In genomic region chr15:102402210-102402609, GRCm38 (mm10) we compare ENCODE assay signal across 30 mouse cellular contexts. TPM values are rescaled to one million over a fixed set of nuclear protein-coding genes. Genes with fewer than 3 reads are reported as not detected.
A peak's percentile ranks its signal among the peaks of the same experiment; 100 is the strongest.
DNase-seq lines count a peak whose midpoint lies in the region; ATAC-seq and TF ChIP-seq lines count a peak whose summit lies in the region.
"Had no signal": no experiment of that assay in that cellular context is flagged by ENCODE, and none has a peak within 500 bp of the region (broad histone marks: within the 10 kb centered on the region; RNA-seq: fewer than 3 reads in every experiment).

No protein-coding gene starts in this region.

- no peaks in the 10 kb centered on the region for H3K27me3 ChIP-seq in liver, embryonic 15.5 days
- no peaks in the 10 kb centered on the region for H3K27me3 ChIP-seq in liver, embryonic 11.5 days (replicated peaks; ENCODE audit: control insufficient read depth, insufficient read depth, low read length)
- H3K27me3 ChIP-seq in forebrain, embryonic 16.5 days (replicated peaks; ENCODE audit: control insufficient read depth, insufficient read depth, low read length), result no peaks in the 10 kb centered on the region
- H3K27me3 ChIP-seq: forebrain, embryonic 13.5 days; heart, embryonic 13.5 days; hindbrain, embryonic 12.5 days; hindbrain, embryonic 15.5 days; intestine, embryonic 15.5 days had no signal

- peaks cover under 1% of the 10 kb centered on the region; the same call in 1 of the 2 replicates for H3K36me3 ChIP-seq in liver, embryonic 15.5 days (replicated peaks)
- no peaks in the 10 kb centered on the region for H3K36me3 ChIP-seq in liver, embryonic 11.5 days (ENCODE audit: control insufficient read depth, insufficient read depth, low read length)
- no peaks in the 10 kb centered on the region for H3K36me3 ChIP-seq in ES-E14 (ENCODE audit: control insufficient read depth, insufficient read depth, low read length, poor library complexity, severe bottlenecking)
- H3K36me3 ChIP-seq in forebrain, embryonic 16.5 days (ENCODE audit: control insufficient read depth, insufficient read depth), result no peaks in the 10 kb centered on the region
- H3K36me3 ChIP-seq: forebrain, embryonic 10.5 days; heart, embryonic 10.5 days; heart, embryonic 13.5 days; hindbrain, embryonic 12.5 days; hindbrain, embryonic 15.5 days; intestine, embryonic 15.5 days had no signal

- no peak for DNase-seq in gastrocnemius, adult 2 months
- DNase-seq in gastrocnemius, adult 18-20 months (ENCODE audit: low spot score), result no peak
- no peak for DNase-seq in liver, embryonic 11.5 days (ENCODE audit: low spot score)
- no peak for DNase-seq in ES-E14 (ENCODE audit: low read depth, low spot score)
- DNase-seq in cerebellum, adult 11-12 months, result no peak
- DNase-seq: adrenal gland, adult 8-10 months; adrenal gland, postnatal 25 days; B cell, adult 2 months; cerebellum, adult 18-20 months; cerebellum, adult 9-10 months; cerebellum, postnatal 14 days; forebrain, postnatal 0 days; gastrocnemius, postnatal 10 days; gastrocnemius, postnatal 36 days; heart, adult 2 months; heart, postnatal 14 days; heart, postnatal 4 days had no signal

- intact Hi-C loops in gastrocnemius, adult 2 months (cut with DNase I), result no loop called here

- TF ChIP-seq CTCF in gastrocnemius, adult 2 months (IDR thresholded peaks at IDR 0.05), result no peak

- 91% methylated on average over 3 of the region's 3 CpGs for WGBS in liver, embryonic 15.5 days (ENCODE audit: insufficient replicate concordance)
- WGBS in liver, embryonic 11.5 days, result 94% methylated on average over 3 of the region's 3 CpGs
- WGBS in forebrain, embryonic 16.5 days, result 97% methylated on average over 3 of the region's 3 CpGs

- ATAC-seq in liver, embryonic 15.5 days (ENCODE audit: insufficient read depth), result no peak
- no peak for ATAC-seq in liver, embryonic 11.5 days (replicated peaks; ENCODE audit: low FRiP score)
- no peak for ATAC-seq in forebrain, embryonic 16.5 days
- ATAC-seq in CD4-positive, CD25-positive, alpha-beta regulatory T cell, adult 4 months, result no peak
- ATAC-seq: activated CD4-positive, CD25-positive, alpha-beta regulatory T cell, adult 4 months; forebrain, embryonic 13.5 days; forebrain, postnatal 0 days; intestine, embryonic 15.5 days had no signal

- H3K9me3 ChIP-seq in liver, embryonic 15.5 days (replicated peaks), result no peaks in the 10 kb centered on the region
- no peaks in the 10 kb centered on the region for H3K9me3 ChIP-seq in liver, embryonic 11.5 days (ENCODE audit: control insufficient read depth, low read length)
- no peaks in the 10 kb centered on the region for H3K9me3 ChIP-seq in ES-E14 (ENCODE audit: control insufficient read depth, insufficient read depth, low read depth, low read length)
- no peaks in the 10 kb centered on the region for H3K9me3 ChIP-seq in forebrain, embryonic 16.5 days (ENCODE audit: control insufficient read depth, low read length)
- H3K9me3 ChIP-seq: forebrain, embryonic 10.5 days; forebrain, embryonic 13.5 days; heart, embryonic 10.5 days; heart, embryonic 13.5 days; hindbrain, embryonic 12.5 days; hindbrain, embryonic 15.5 days; intestine, embryonic 15.5 days had no signal

- peaks cover 62% of the 10 kb centered on the region for H3K4me1 ChIP-seq in liver, embryonic 15.5 days (replicated peaks)
- H3K4me1 ChIP-seq in liver, embryonic 11.5 days (replicated peaks; ENCODE audit: control insufficient read depth, insufficient read depth, low read length), result peaks cover 27% of the 10 kb centered on the region
- H3K4me1 ChIP-seq in ES-E14 (ENCODE audit: control insufficient read depth in 2 of 2, insufficient read depth in 2 of 2, low read length in 2 of 2, poor library complexity in 1 of 2), result peaks cover 9 to 20% of the 10 kb centered on the region in 2 experiments
- H3K4me1 ChIP-seq in forebrain, embryonic 16.5 days (replicated peaks; ENCODE audit: control insufficient read depth, insufficient read depth, low read length), result peaks cover 7% of the 10 kb centered on the region

- H3K9ac ChIP-seq in liver, embryonic 15.5 days, result no peak overlapping the region
- H3K9ac ChIP-seq in liver, embryonic 11.5 days (ENCODE audit: low read depth, low read length), result no peak overlapping the region
- no peak overlapping the region for H3K9ac ChIP-seq in ES-E14 (ENCODE audit: insufficient read depth, low read depth, low read length, poor library complexity, severe bottlenecking)
- H3K9ac ChIP-seq in forebrain, embryonic 16.5 days (replicated peaks; ENCODE audit: low read depth, low read length), result no peak overlapping the region
- H3K9ac ChIP-seq: forebrain, embryonic 13.5 days; forebrain, postnatal 0 days; heart, embryonic 13.5 days; hindbrain, embryonic 12.5 days; hindbrain, embryonic 15.5 days; intestine, embryonic 15.5 days had no signal

- no peak overlapping the region for H3K4me3 ChIP-seq in gastrocnemius, adult 2 months
- H3K4me3 ChIP-seq in liver, embryonic 15.5 days (replicated peaks), result no peak overlapping the region
- H3K4me3 ChIP-seq in liver, embryonic 11.5 days (ENCODE audit: low read depth, low read length), result no peak overlapping the region
- H3K4me3 ChIP-seq in ES-E14 (ENCODE audit: insufficient read depth in 1 of 2, low read depth in 1 of 2, low read length in 2 of 2, poor library complexity in 1 of 2, severe bottlenecking in 1 of 2), result no peak overlapping the region
- H3K4me3 ChIP-seq in forebrain, embryonic 16.5 days (replicated peaks; ENCODE audit: low read length), result no peak overlapping the region
- H3K4me3 ChIP-seq: forebrain, embryonic 10.5 days; forebrain, embryonic 13.5 days; heart, adult 2 months; heart, embryonic 10.5 days; heart, embryonic 13.5 days; hindbrain, embryonic 12.5 days; hindbrain, embryonic 15.5 days; intestine, embryonic 15.5 days had no signal

- in situ Hi-C loops in ES-E14 (cut with MboI; ENCODE audit: low sequenced_read_pairs in 2 of 2, unreplicated experiment in 2 of 2), result no loop called here

- H3K27ac ChIP-seq in gastrocnemius, adult 2 months, result peak overlapping the region; percentile 96
- 0 out of 2 replicates have a peak overlapping the region, but pooled peaks have one; percentile 92 for H3K27ac ChIP-seq in liver, embryonic 15.5 days (replicated peaks)
- no peak overlapping the region for H3K27ac ChIP-seq in liver, embryonic 11.5 days (ENCODE audit: low read depth, low read length)
- H3K27ac ChIP-seq in ES-E14 (ENCODE audit: insufficient read depth, low read depth, low read length, poor library complexity, severe bottlenecking), result peak overlapping the region; percentile 99; the same call in 1 of the 2 replicates
- H3K27ac ChIP-seq in forebrain, embryonic 16.5 days (ENCODE audit: low read length), result no peak overlapping the region
- H3K27ac ChIP-seq: forebrain, embryonic 10.5 days; forebrain, embryonic 13.5 days; heart, adult 2 months; heart, embryonic 13.5 days; hindbrain, embryonic 12.5 days; hindbrain, embryonic 15.5 days; intestine, embryonic 15.5 days had no signal

- H3K4me2 ChIP-seq in liver, embryonic 15.5 days, result no peak overlapping the region
- H3K4me2 ChIP-seq in liver, embryonic 11.5 days, result no peak overlapping the region
- no peak overlapping the region for H3K4me2 ChIP-seq in forebrain, embryonic 16.5 days (ENCODE audit: low read length)
- H3K4me2 ChIP-seq: forebrain, embryonic 13.5 days; heart, embryonic 13.5 days; hindbrain, embryonic 12.5 days; hindbrain, embryonic 15.5 days; intestine, embryonic 15.5 days had no signal

RNA-seq across cellular contexts. Expression of gene Sp1, which starts 3.7 kb away (rescaled TPM):
- 10 to 100 TPM; 23.0 to 25.1 TPM for total RNA-seq in gastrocnemius, adult 2 months (2021)
- 10 to 100 TPM; 16.1 to 19.3 TPM for total RNA-seq in gastrocnemius, adult 18-20 months (2021)
- polyA plus RNA-seq in liver, embryonic 15.5 days (2015; fragmentation: Nextera tagmentation; extraction: Ambion mirVana), result 3.5 and 3.7 TPM in 2 replicates
- polyA plus RNA-seq in liver, embryonic 11.5 days (2014; fragmentation: Nextera tagmentation; extraction: Ambion mirVana), result 9.7 and 10.6 TPM in 2 replicates
- 93.4 and 130 TPM in 2 replicates for total RNA-seq in ES-E14 (2012; rRNA removed)
- polyA plus RNA-seq in forebrain, embryonic 16.5 days (2015; fragmentation: Nextera tagmentation; extraction: Ambion mirVana), result 5.0 and 5.9 TPM in 2 replicates
- 10 to 100 TPM; 19.0 to 22.2 TPM for polyA plus RNA-seq in CD4-positive, CD25-positive, alpha-beta regulatory T cell, adult 4 months (2017; shearing (Covaris generic))

RNA-seq across cellular contexts. Expression of gene Sp7, which starts 35.2 kb away (rescaled TPM):
- total RNA-seq in gastrocnemius, adult 2 months (2021), result not detected
- not detected for total RNA-seq in gastrocnemius, adult 18-20 months (2021)
- polyA plus RNA-seq in liver, embryonic 15.5 days (2015; fragmentation: Nextera tagmentation; extraction: Ambion mirVana), result not detected in 2 replicates
- 0.57 and 1.5 TPM in 2 replicates for polyA plus RNA-seq in liver, embryonic 11.5 days (2014; fragmentation: Nextera tagmentation; extraction: Ambion mirVana)
- total RNA-seq in ES-E14 (2012; rRNA removed), result 0.09 TPM in 1 of 2 replicates, not detected in the other
- 0.38 and 1.1 TPM in 2 replicates for polyA plus RNA-seq in forebrain, embryonic 16.5 days (2015; fragmentation: Nextera tagmentation; extraction: Ambion mirVana)
- polyA plus RNA-seq in CD4-positive, CD25-positive, alpha-beta regulatory T cell, adult 4 months (2017; shearing (Covaris generic)), result not detected
- total RNA-seq: gastrocnemius, postnatal 36 days; granulocyte monocyte progenitor cell, adult 5-6 weeks; heart, adult 2 months; heart, postnatal 14 days; heart, postnatal 4 days had no signal
- polyA plus RNA-seq: activated CD4-positive, CD25-positive, alpha-beta regulatory T cell, adult 4 months; heart, adult 2 months had no signal

RNA-seq across cellular contexts. Expression of gene Amhr2, which starts 43.0 kb away (rescaled TPM):
- 1 to 10 TPM; 7.2 to 9.5 TPM for total RNA-seq in gastrocnemius, adult 2 months (2021)
- total RNA-seq in gastrocnemius, adult 18-20 months (2021), result 10 to 100 TPM; 11.1 to 17.7 TPM
- 0.08 and 0.10 TPM in 2 replicates for polyA plus RNA-seq in liver, embryonic 15.5 days (2015; fragmentation: Nextera tagmentation; extraction: Ambion mirVana)
- polyA plus RNA-seq in liver, embryonic 11.5 days (2014; fragmentation: Nextera tagmentation; extraction: Ambion mirVana), result 1.1 and 1.6 TPM in 2 replicates
- 5.6 and 16.5 TPM in 2 replicates for total RNA-seq in ES-E14 (2012; rRNA removed)
- polyA plus RNA-seq in forebrain, embryonic 16.5 days (2015; fragmentation: Nextera tagmentation; extraction: Ambion mirVana), result 0.32 and 0.58 TPM in 2 replicates
- under 1 TPM; 0.63 to 0.71 TPM for polyA plus RNA-seq in CD4-positive, CD25-positive, alpha-beta regulatory T cell, adult 4 months (2017; shearing (Covaris generic))
- total RNA-seq: granulocyte monocyte progenitor cell, adult 5-6 weeks had no signal
- polyA plus RNA-seq: activated CD4-positive, CD25-positive, alpha-beta regulatory T cell, adult 4 months; embryonic facial prominence, embryonic 11.5 days had no signal

RNA-seq across cellular contexts. Expression of gene Aaas, which starts 51.6 kb away (rescaled TPM):
- total RNA-seq in gastrocnemius, adult 2 months (2021), result 1 to 10 TPM; 5.7 to 7.8 TPM
- 10 to 100 TPM in 1 of 2 experiments, 1 to 10 TPM in 1; 6.6 to 11.4 TPM for total RNA-seq in gastrocnemius, adult 18-20 months (2021)
- polyA plus RNA-seq in liver, embryonic 15.5 days (2015; fragmentation: Nextera tagmentation; extraction: Ambion mirVana), result 41.7 and 48.3 TPM in 2 replicates
- polyA plus RNA-seq in liver, embryonic 11.5 days (2014; fragmentation: Nextera tagmentation; extraction: Ambion mirVana), result 99.3 and 108 TPM in 2 replicates
- total RNA-seq in ES-E14 (2012; rRNA removed), result 69.2 and 86.0 TPM in 2 replicates
- 42.0 and 44.7 TPM in 2 replicates for polyA plus RNA-seq in forebrain, embryonic 16.5 days (2015; fragmentation: Nextera tagmentation; extraction: Ambion mirVana)
- polyA plus RNA-seq in CD4-positive, CD25-positive, alpha-beta regulatory T cell, adult 4 months (2017; shearing (Covaris generic)), result 10 to 100 TPM; 41.7 to 63.7 TPM

RNA-seq across cellular contexts. Expression of gene Prr13, which starts 56.6 kb away (rescaled TPM):
- 10 to 100 TPM; 17.3 to 18.2 TPM for total RNA-seq in gastrocnemius, adult 2 months (2021)
- 10 to 100 TPM; 20.4 to 23.2 TPM for total RNA-seq in gastrocnemius, adult 18-20 months (2021)
- 106 and 115 TPM in 2 replicates for polyA plus RNA-seq in liver, embryonic 15.5 days (2015; fragmentation: Nextera tagmentation; extraction: Ambion mirVana)
- polyA plus RNA-seq in liver, embryonic 11.5 days (2014; fragmentation: Nextera tagmentation; extraction: Ambion mirVana), result 155 and 157 TPM in 2 replicates
- total RNA-seq in ES-E14 (2012; rRNA removed), result 13.2 and 26.3 TPM in 2 replicates
- polyA plus RNA-seq in forebrain, embryonic 16.5 days (2015; fragmentation: Nextera tagmentation; extraction: Ambion mirVana), result 79.0 and 80.9 TPM in 2 replicates
- 1,000 to 10,000 TPM; 1,029 to 1,286 TPM for polyA plus RNA-seq in CD4-positive, CD25-positive, alpha-beta regulatory T cell, adult 4 months (2017; shearing (Covaris generic))

Comparison
In these comparisons a context has a peak if more than half of its experiments do, and no peak if none do; other contexts are left out.
1. H3K27ac ChIP-seq: peak in gastrocnemius, adult 2 months (single experiment), liver, embryonic 15.5 days (single experiment) and ES-E14 (single experiment); none in liver, embryonic 11.5 days (single experiment) and forebrain, embryonic 16.5 days (single experiment).